Comparison of ENCODE assay signal across 8 mouse cellular contexts in genomic region chr2:152678302-152678701, GRCm38 (mm10). TPM values are rescaled to one million over a fixed set of nuclear protein-coding genes. Genes with fewer than 3 reads are reported as not detected.
DNase-seq lines count a peak whose midpoint lies in the region; ATAC-seq and TF ChIP-seq lines count a peak whose summit lies in the region.

No protein-coding gene starts in this region.

- no peak for TF ChIP-seq CTCF in thymus, adult 2 months (IDR thresholded peaks at IDR 0.05; ENCODE audit: borderline replicate concordance, control insufficient read depth, extremely low read depth, insufficient read depth, low read length, poor library complexity)

- peaks cover 14% of the 10 kb centered on the region for H3K4me1 ChIP-seq in thymus, adult 2 months (replicated peaks; ENCODE audit: control insufficient read depth, insufficient read depth, low read length)

- WGBS in thymus, adult 2 months: 52% methylated on average over 3 of the region's 3 CpGs

- no peak for TF ChIP-seq POLR2A in thymus, adult 2 months (IDR thresholded peaks at IDR 0.05; ENCODE audit: control insufficient read depth, extremely low read depth, insufficient read depth, low read length, poor library complexity)

- H3K36me3 ChIP-seq in thymus, adult 2 months (ENCODE audit: control insufficient read depth, insufficient read depth, low read length): peaks cover 76% of the 10 kb centered on the region

- peak; percentile 45; the same call in 1 of the 2 replicates for ATAC-seq in granulocyte monocyte progenitor cell, adult 5-6 weeks (replicated peaks; ENCODE audit: poor library complexity, severe bottlenecking)
- no peak for ATAC-seq in monocyte, adult 5-6 weeks (replicated peaks; ENCODE audit: insufficient number of reproducible peaks, low FRiP score, low TSS enrichment, poor library complexity, severe bottlenecking)

- no peaks in the 10 kb centered on the region for H3K27me3 ChIP-seq in thymus, adult 2 months (ENCODE audit: control insufficient read depth, insufficient read depth, low read length)

- peak; percentile 42 for DNase-seq in cerebellum, adult 9-10 months
- DNase-seq in cerebellum, postnatal 4 days (ENCODE audit: low spot score in 2 of 2): no peak
- peak; percentile 50 for DNase-seq in thymus, adult 2 months
- DNase-seq in thymus, adult 18-20 months: no peak
- peak; percentile 49 for DNase-seq in lung, postnatal 36 days
- DNase-seq in urinary bladder, postnatal 4 days (ENCODE audit: low spot score in 2 of 2): no peak

- H3K27ac ChIP-seq in thymus, adult 2 months (ENCODE audit: control insufficient read depth, insufficient read depth, low read length): no peak overlapping the region

- H3K4me3 ChIP-seq in thymus, adult 2 months (ENCODE audit: control insufficient read depth, insufficient read depth, low read length): no peak overlapping the region

RNA-seq across cellular contexts. Expression of gene Mcts2, which starts 8.5 kb away (rescaled TPM):
- polyA plus RNA-seq in thymus, adult 2 months (2012; rRNA removed): 4.2 and 4.4 TPM in 2 replicates
- 11.7 and 14.5 TPM in 2 replicates for total RNA-seq in granulocyte monocyte progenitor cell, adult 5-6 weeks (2014; fragmentation: Nextera tagmentation)
- 5.7 and 10.9 TPM in 2 replicates for total RNA-seq in granulocyte monocyte progenitor cell, adult 5-6 weeks (2017)
- 10.0 to 12.9 TPM (median 10.6 TPM) in 3 replicates for total RNA-seq in monocyte, adult 5-6 weeks (2017)

RNA-seq across cellular contexts. Expression of gene H13, which starts 9.0 kb away (rescaled TPM):
- 270 and 324 TPM in 2 replicates for polyA plus RNA-seq in thymus, adult 2 months (2012; rRNA removed)
- 180 and 213 TPM in 2 replicates for total RNA-seq in granulocyte monocyte progenitor cell, adult 5-6 weeks (2014; fragmentation: Nextera tagmentation)
- total RNA-seq in granulocyte monocyte progenitor cell, adult 5-6 weeks (2017): 150 and 235 TPM in 2 replicates
- total RNA-seq in monocyte, adult 5-6 weeks (2017): 74.4 to 107 TPM (median 101 TPM) in 3 replicates

RNA-seq across cellular contexts. Expression of gene Rem1, which starts 51.6 kb away (rescaled TPM):
- polyA plus RNA-seq in thymus, adult 2 months (2012; rRNA removed): 2.9 and 3.3 TPM in 2 replicates
- 0.45 TPM in 1 of 2 replicates, not detected in the other for total RNA-seq in granulocyte monocyte progenitor cell, adult 5-6 weeks (2014; fragmentation: Nextera tagmentation)
- total RNA-seq in granulocyte monocyte progenitor cell, adult 5-6 weeks (2017): not detected in 2 replicates
- 0.68 to 0.75 TPM in 2 of 3 replicates, not detected in the other for total RNA-seq in monocyte, adult 5-6 weeks (2017)

RNA-seq across cellular contexts. Expression of gene Defb25, which starts 55.4 kb away (rescaled TPM):
- polyA plus RNA-seq in thymus, adult 2 months (2012; rRNA removed): 1.7 and 2.0 TPM in 2 replicates
- not detected in 2 replicates for total RNA-seq in granulocyte monocyte progenitor cell, adult 5-6 weeks (2014; fragmentation: Nextera tagmentation)
- not detected in 2 replicates for total RNA-seq in granulocyte monocyte progenitor cell, adult 5-6 weeks (2017)
- not detected in 3 replicates for total RNA-seq in monocyte, adult 5-6 weeks (2017)

RNA-seq across cellular contexts. Expression of gene Id1, which starts 57.7 kb away (rescaled TPM):
- polyA plus RNA-seq in thymus, adult 2 months (2012; rRNA removed): 54.6 and 66.4 TPM in 2 replicates
- total RNA-seq in granulocyte monocyte progenitor cell, adult 5-6 weeks (2014; fragmentation: Nextera tagmentation): 5.5 and 7.6 TPM in 2 replicates
- total RNA-seq in granulocyte monocyte progenitor cell, adult 5-6 weeks (2017): 5.0 and 6.6 TPM in 2 replicates
- 3.7 to 18.6 TPM (median 15.7 TPM) in 3 replicates for total RNA-seq in monocyte, adult 5-6 weeks (2017)

Comparison
In these comparisons a context has a peak if more than half of its experiments do, and no peak if none do; other contexts are left out.
1. DNase-seq: peak in cerebellum, adult 9-10 months (single experiment), thymus, adult 2 months (single experiment) and lung, postnatal 36 days (single experiment); none in cerebellum, postnatal 4 days (0 of 2), thymus, adult 18-20 months (0 of 2) and urinary bladder, postnatal 4 days (0 of 2).